Mouse (Mus musculus): ENCODE results near the gene Gbe1.

GRCm38 (mm10) chr16:70475583-70475982 is 161.8 kb downstream of the Gbe1 start:
- no peak for TF ChIP-seq CTCF (IDR thresholded peaks at IDR 0.05; ENCODE audit: low read depth, low read length)
- TF ChIP-seq GATA1 (IDR thresholded peaks at IDR 0.05; ENCODE audit: borderline replicate concordance, low read length) = no peak
- no peak for TF ChIP-seq TAL1 (conservative IDR thresholded peaks at IDR 0.05; ENCODE audit: low read depth, low read length)
- no peak for TF ChIP-seq POLR2AphosphoS5 (IDR thresholded peaks at IDR 0.05; ENCODE audit: insufficient replicate concordance, low read depth, low read length)

All from G1E (cell line).